In genomic region chr7:126288104-126288497, GRCm38 (mm10) we compare ENCODE assay signal across 13 mouse cellular contexts. TPM values are rescaled to one million over a fixed set of nuclear protein-coding genes. Genes with fewer than 3 reads are reported as not detected.
DNase-seq lines count a peak whose midpoint lies in the region; ATAC-seq and TF ChIP-seq lines count a peak whose summit lies in the region.
"Had no signal": no experiment of that assay in that cellular context is flagged by ENCODE, and none has a peak within 500 bp of the region (broad histone marks: within the 10 kb centered on the region; RNA-seq: fewer than 3 reads in every experiment).

No protein-coding gene starts in this region.

- ATAC-seq in heart, embryonic 12.5 days (ENCODE audit: insufficient number of reproducible peaks, low FRiP score): no peak
- no peak for ATAC-seq in midbrain, embryonic 12.5 days (ENCODE audit: low FRiP score, low read depth)
- no peak for ATAC-seq in midbrain, postnatal 0 days (ENCODE audit: low FRiP score)
- ATAC-seq in forebrain, embryonic 15.5 days (replicated peaks): peak; percentile 11
- no peak for ATAC-seq in neural tube, embryonic 13.5 days (ENCODE audit: low read depth)
- no peak for ATAC-seq in megakaryocyte progenitor cell, adult 5-6 weeks (replicated peaks; ENCODE audit: poor library complexity)
- ATAC-seq in monocyte, adult 5-6 weeks (replicated peaks; ENCODE audit: insufficient number of reproducible peaks, low FRiP score, low TSS enrichment, poor library complexity, severe bottlenecking): no peak
- ATAC-seq: CD4-positive, CD25-positive, alpha-beta regulatory T cell, adult 4 months; intestine, embryonic 15.5 days had no signal

- no peak overlapping the region for H3K9ac ChIP-seq in heart, embryonic 12.5 days
- H3K9ac ChIP-seq in midbrain, embryonic 12.5 days (replicated peaks): no peak overlapping the region
- no peak overlapping the region for H3K9ac ChIP-seq in midbrain, postnatal 0 days (replicated peaks; ENCODE audit: low read length, poor library complexity, severe bottlenecking)
- 0 out of 2 replicates have a peak overlapping the region, but pooled peaks have one; percentile 2 for H3K9ac ChIP-seq in forebrain, embryonic 15.5 days (replicated peaks)
- 0 out of 2 replicates have a peak overlapping the region, but pooled peaks have one; percentile 23 for H3K9ac ChIP-seq in neural tube, embryonic 13.5 days
- H3K9ac ChIP-seq: embryonic facial prominence, embryonic 12.5 days; heart, embryonic 13.5 days; intestine, embryonic 15.5 days had no signal

- H3K36me3 ChIP-seq in heart, embryonic 12.5 days: peaks cover 30% of the 10 kb centered on the region
- peaks cover 94% of the 10 kb centered on the region for H3K36me3 ChIP-seq in midbrain, embryonic 12.5 days
- H3K36me3 ChIP-seq in midbrain, postnatal 0 days (ENCODE audit: insufficient read depth, low read length): peaks cover 46% of the 10 kb centered on the region
- peaks cover 42% of the 10 kb centered on the region for H3K36me3 ChIP-seq in forebrain, embryonic 15.5 days
- peaks cover 74% of the 10 kb centered on the region for H3K36me3 ChIP-seq in neural tube, embryonic 13.5 days

- no peak for TF ChIP-seq CTCF in midbrain, postnatal 0 days (IDR thresholded peaks at IDR 0.05)

- H3K4me3 ChIP-seq in heart, embryonic 12.5 days: no peak overlapping the region
- H3K4me3 ChIP-seq in midbrain, embryonic 12.5 days: no peak overlapping the region
- H3K4me3 ChIP-seq in midbrain, postnatal 0 days (ENCODE audit: low read depth, low read length): no peak overlapping the region
- H3K4me3 ChIP-seq in forebrain, embryonic 15.5 days: no peak overlapping the region
- no peak overlapping the region for H3K4me3 ChIP-seq in neural tube, embryonic 13.5 days
- H3K4me3 ChIP-seq: embryonic facial prominence, embryonic 12.5 days; heart, embryonic 13.5 days; intestine, embryonic 15.5 days; limb, embryonic 10.5 days had no signal

- H3K9me3 ChIP-seq in heart, embryonic 12.5 days (replicated peaks): no peaks in the 10 kb centered on the region
- H3K9me3 ChIP-seq in midbrain, embryonic 12.5 days: no peaks in the 10 kb centered on the region
- H3K9me3 ChIP-seq in midbrain, postnatal 0 days (ENCODE audit: low read length): no peaks in the 10 kb centered on the region
- no peaks in the 10 kb centered on the region for H3K9me3 ChIP-seq in forebrain, embryonic 15.5 days
- H3K9me3 ChIP-seq in neural tube, embryonic 13.5 days: no peaks in the 10 kb centered on the region
- H3K9me3 ChIP-seq: embryonic facial prominence, embryonic 12.5 days; heart, embryonic 13.5 days; intestine, embryonic 15.5 days; limb, embryonic 10.5 days had no signal

- peak; percentile 89 for DNase-seq in heart, adult 11 months
- DNase-seq in midbrain, postnatal 0 days (ENCODE audit: low spot score): no peak

- no peak overlapping the region for H3K4me2 ChIP-seq in heart, embryonic 12.5 days
- H3K4me2 ChIP-seq in midbrain, embryonic 12.5 days (replicated peaks): no peak overlapping the region
- H3K4me2 ChIP-seq in midbrain, postnatal 0 days (ENCODE audit: low read depth, low read length, poor library complexity, severe bottlenecking): no peak overlapping the region
- H3K4me2 ChIP-seq in forebrain, embryonic 15.5 days (replicated peaks): peak overlapping the region; percentile 12
- no peak overlapping the region for H3K4me2 ChIP-seq in neural tube, embryonic 13.5 days
- H3K4me2 ChIP-seq: embryonic facial prominence, embryonic 12.5 days; heart, embryonic 13.5 days; intestine, embryonic 15.5 days had no signal

- H3K27ac ChIP-seq in heart, embryonic 12.5 days (ENCODE audit: poor library complexity, severe bottlenecking): no peak overlapping the region
- peak overlapping the region; percentile 32; the same call in 1 of the 2 replicates for H3K27ac ChIP-seq in midbrain, embryonic 12.5 days (replicated peaks)
- no peak overlapping the region for H3K27ac ChIP-seq in midbrain, postnatal 0 days (ENCODE audit: low read depth, low read length)
- peak overlapping the region; percentile 74 for H3K27ac ChIP-seq in forebrain, embryonic 15.5 days (replicated peaks)
- peak overlapping the region; percentile 15; the same call in 1 of the 2 replicates for H3K27ac ChIP-seq in neural tube, embryonic 13.5 days (replicated peaks)
- H3K27ac ChIP-seq: embryonic facial prominence, embryonic 12.5 days; heart, embryonic 13.5 days; intestine, embryonic 15.5 days; limb, embryonic 10.5 days had no signal

- peaks cover 34% of the 10 kb centered on the region for H3K4me1 ChIP-seq in heart, embryonic 12.5 days (replicated peaks)
- H3K4me1 ChIP-seq in midbrain, embryonic 12.5 days: peaks cover 55% of the 10 kb centered on the region
- peaks cover 5% of the 10 kb centered on the region; the same call in 1 of the 2 replicates for H3K4me1 ChIP-seq in midbrain, postnatal 0 days (ENCODE audit: insufficient read depth, low read length)
- peaks cover 69% of the 10 kb centered on the region for H3K4me1 ChIP-seq in forebrain, embryonic 15.5 days
- H3K4me1 ChIP-seq in neural tube, embryonic 13.5 days (replicated peaks): peaks cover 78% of the 10 kb centered on the region
- H3K4me1 ChIP-seq: embryonic facial prominence, embryonic 12.5 days had no signal

- WGBS in heart, embryonic 12.5 days: 73% methylated on average over 2 of the region's 2 CpGs
- WGBS in midbrain, embryonic 12.5 days: 90% methylated on average over 2 of the region's 2 CpGs
- 56% methylated on average over 2 of the region's 2 CpGs for WGBS in midbrain, postnatal 0 days
- 85% methylated on average over 2 of the region's 2 CpGs for WGBS in forebrain, embryonic 15.5 days
- WGBS in neural tube, embryonic 13.5 days: 78% methylated on average over 2 of the region's 2 CpGs

- H3K27me3 ChIP-seq in heart, embryonic 12.5 days (replicated peaks): peaks cover 23% of the 10 kb centered on the region
- no peaks in the 10 kb centered on the region for H3K27me3 ChIP-seq in midbrain, embryonic 12.5 days
- no peaks in the 10 kb centered on the region for H3K27me3 ChIP-seq in midbrain, postnatal 0 days (ENCODE audit: insufficient read depth, low read length)
- H3K27me3 ChIP-seq in forebrain, embryonic 15.5 days: no peaks in the 10 kb centered on the region
- no peaks in the 10 kb centered on the region for H3K27me3 ChIP-seq in neural tube, embryonic 13.5 days
- H3K27me3 ChIP-seq: embryonic facial prominence, embryonic 12.5 days; intestine, embryonic 15.5 days had no signal

RNA-seq across cellular contexts. Expression of gene Sbk1, which starts 15.7 kb away (rescaled TPM):
- 24.0 and 24.5 TPM in 2 replicates for polyA plus RNA-seq in heart, embryonic 12.5 days (2016; fragmentation: Nextera tagmentation; extraction: Ambion mirVana)
- 276 and 311 TPM in 2 replicates for polyA plus RNA-seq in midbrain, embryonic 12.5 days (2016; fragmentation: Nextera tagmentation; extraction: Ambion mirVana)
- 535 and 557 TPM in 2 replicates for total RNA-seq in midbrain, postnatal 0 days (2014; rRNA removed)
- polyA plus RNA-seq in midbrain, postnatal 0 days (2015; fragmentation: Nextera tagmentation; extraction: Ambion mirVana): 183 and 184 TPM in 2 replicates
- polyA plus RNA-seq in forebrain, embryonic 15.5 days (2015; fragmentation: Nextera tagmentation; extraction: Ambion mirVana): 336 and 348 TPM in 2 replicates
- polyA plus RNA-seq in neural tube, embryonic 13.5 days (2015; fragmentation: Nextera tagmentation; extraction: Ambion mirVana): 238 and 247 TPM in 2 replicates
- 0.95 and 1.7 TPM in 2 replicates for total RNA-seq in megakaryocyte progenitor cell, adult 5-6 weeks (2015)
- total RNA-seq in megakaryocyte progenitor cell, adult 5-6 weeks (2017): 1.5 and 2.0 TPM in 2 replicates
- 15.4 to 20.7 TPM (median 16.7 TPM) in 3 replicates for total RNA-seq in monocyte, adult 5-6 weeks (2017)

Comparison
In these comparisons a context has a peak if more than half of its experiments do, and no peak if none do; other contexts are left out.
1. H3K27ac ChIP-seq: peak in midbrain, embryonic 12.5 days (single experiment), forebrain, embryonic 15.5 days (single experiment) and neural tube, embryonic 13.5 days (single experiment); none in heart, embryonic 12.5 days (single experiment) and midbrain, postnatal 0 days (single experiment).
2. H3K9ac ChIP-seq: peak in forebrain, embryonic 15.5 days (single experiment) and neural tube, embryonic 13.5 days (single experiment); none in heart, embryonic 12.5 days (single experiment), midbrain, embryonic 12.5 days (single experiment) and midbrain, postnatal 0 days (single experiment).